Mouse (Mus musculus): ENCODE data around the gene Clptm1l.

Gene Clptm1l

DNA sequence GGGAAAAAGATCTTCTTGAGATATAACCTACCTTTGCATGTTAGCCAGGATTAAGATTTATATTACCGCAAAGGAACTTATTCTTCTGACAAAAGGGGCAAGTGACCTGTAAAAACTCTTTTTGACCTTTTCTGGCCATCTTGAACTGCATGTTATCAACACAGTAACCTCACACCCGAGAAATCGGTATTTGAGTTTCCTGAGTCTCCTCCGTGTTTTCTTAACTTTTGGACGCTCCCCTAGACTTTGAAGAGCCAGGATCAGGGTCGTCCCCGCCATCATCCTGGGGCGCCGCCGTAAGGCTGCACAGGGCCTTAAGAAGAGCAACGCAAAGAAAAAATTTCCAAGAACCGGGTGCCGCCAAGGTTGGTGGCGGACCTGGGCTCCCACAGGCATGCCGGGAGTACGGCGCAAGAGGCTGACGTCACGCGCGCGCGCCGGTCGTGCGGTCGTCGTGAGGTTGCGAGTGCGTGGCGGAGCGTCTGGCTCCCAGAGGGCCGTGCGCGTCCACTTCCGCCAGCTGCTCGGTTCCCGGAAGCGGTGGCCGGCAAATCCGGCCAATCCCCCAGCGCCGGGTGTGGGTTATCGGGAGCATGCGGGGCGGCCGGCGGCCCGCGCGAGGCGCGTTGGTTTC is at the start of gene Clptm1l:
Clptm1l (plus strand) TSS at position 485 of the 634 bp plus-strand sequence.
- DNase-seq: peak; percentile 98 to 99

DNA sequence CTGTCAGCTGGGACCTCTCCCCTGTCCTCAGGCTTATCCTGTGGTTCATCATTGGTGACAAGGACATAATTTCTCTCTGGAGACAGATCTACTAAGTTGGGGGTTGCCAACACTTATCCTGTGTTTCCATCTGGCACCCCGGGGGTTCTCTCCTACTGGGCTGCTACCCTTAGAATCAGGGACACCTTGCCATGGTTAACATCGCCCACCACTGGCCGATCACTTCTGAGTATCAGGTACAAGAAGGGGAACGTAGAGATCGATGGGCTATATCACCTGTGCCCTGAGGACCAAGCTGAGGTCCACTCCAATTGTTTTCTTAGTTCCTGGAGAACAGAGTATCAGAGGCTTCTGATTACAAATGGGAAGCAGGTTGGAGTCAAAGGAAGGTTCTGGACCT is 39.6 kb upstream of the Clptm1l start:
- DNase-seq: no peak

DNA sequence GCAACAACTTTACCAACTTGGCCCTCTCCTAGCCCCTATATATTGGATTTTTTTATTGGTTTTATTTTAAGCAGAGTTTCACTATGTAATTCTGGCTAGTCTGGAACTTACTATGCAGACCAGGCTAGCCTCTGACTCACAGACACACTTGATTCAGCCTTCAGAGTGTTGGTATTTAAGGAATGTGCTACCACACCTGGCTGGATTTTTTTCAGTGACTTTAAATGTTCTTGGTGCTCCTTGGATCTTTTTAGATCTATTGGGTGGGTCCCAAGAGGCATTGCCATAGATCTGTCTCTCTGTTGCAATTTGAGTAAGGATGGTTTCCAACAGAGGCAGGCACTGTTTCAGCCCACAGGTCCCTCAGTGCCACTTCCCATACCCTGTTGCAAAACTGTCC is 28.8 kb upstream of the Clptm1l start:
- DNase-seq: no peak

DNA sequence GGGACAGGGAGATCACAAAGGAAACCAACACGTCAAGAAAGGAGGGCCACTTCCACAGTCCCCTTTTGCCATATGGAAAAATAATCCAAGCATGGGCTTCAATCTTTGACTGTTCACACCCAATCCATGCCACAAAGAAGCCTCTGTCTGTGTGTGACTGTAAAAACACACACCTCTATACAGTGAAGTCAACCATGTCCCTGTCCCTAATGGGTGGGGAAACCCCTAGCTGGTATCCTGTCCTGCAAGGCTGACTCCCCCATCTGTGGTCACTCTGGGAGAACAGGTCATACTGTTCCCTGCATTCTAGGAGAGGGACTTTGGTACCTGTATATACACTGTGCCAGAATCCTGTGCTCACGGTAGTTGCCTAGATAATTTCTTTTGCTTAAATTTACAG is 26.5 kb upstream of the Clptm1l start:
- no peak for DNase-seq

DNA sequence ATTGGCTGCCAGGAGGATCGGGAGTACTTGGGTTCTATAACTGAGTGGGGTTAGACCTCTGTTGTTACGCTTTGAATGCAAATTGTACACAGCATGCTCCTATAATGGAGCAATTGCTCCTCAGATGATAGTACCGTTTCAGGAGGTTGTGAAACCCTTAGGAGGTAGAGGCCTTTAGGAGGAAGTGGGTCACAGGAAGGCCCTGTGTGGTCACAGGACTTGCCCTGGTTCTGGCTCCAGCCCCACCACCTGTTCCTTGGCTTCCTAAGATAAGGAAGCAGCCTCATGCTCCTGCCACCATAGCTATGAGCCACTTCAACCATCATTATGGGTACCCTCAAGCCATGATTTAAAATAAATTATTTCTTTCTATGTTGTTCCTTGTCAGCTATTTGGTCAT is 12.3 kb upstream of the Clptm1l start:
- DNase-seq: no peak

DNA sequence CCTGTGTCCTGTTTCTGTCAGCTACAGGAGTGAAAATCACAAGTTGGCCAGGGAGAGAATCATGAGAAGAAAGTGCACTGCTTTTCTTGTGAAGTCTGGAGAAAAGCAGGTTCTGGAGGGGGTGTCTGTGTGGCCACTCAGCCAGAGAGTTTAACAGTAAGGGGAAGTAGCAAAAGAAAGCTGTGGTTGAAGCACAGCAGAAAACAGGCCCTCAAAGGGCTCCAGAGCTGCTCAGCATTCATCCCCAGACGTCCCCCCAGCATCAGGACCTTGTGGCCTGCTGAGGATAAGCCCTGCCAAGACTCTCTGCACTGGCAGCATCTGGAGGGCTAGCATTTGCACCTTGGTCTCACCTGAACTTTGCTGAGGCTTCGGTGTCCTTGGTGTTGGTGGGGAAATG is 11.3 kb upstream of the Clptm1l start:
- no peak for DNase-seq

DNA sequence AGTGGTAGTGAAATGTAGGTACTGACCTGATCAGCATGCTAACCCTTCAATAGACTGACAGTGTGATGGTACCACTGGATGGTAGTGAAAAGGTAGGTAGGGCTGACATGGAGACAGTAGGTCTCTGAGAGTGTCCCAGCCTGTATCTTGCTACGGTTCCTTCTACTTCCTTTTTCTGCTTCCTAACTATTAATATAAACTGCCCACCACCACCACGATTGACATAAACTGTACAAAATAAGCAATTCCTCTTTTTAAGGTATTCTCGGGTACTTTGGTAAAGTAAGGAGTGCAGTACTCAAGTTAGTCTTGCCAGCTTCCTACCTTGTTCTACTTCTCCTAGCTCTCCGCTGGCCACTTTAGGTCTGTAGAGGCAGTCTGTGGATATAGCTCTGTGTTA is 7.5 kb upstream of the Clptm1l start:
- no peak for DNase-seq

DNA sequence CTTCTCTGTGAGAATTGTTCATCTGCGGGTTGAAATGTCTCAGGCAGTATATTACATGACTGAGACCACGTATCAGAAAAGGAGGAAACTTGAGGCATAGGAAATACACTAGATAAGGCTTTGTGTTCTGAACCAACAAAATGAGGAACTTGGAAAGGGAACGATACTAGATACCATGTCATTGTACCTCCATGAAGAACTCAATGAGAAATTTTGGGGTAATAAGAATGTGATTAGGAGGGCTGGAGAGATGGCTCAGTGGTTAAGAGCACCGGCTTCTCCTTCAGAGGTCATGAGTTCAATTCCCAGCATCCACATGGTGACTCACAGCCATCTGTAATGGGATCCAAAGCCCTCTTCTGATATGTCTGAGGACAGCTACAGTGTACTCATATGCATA is 3.6 kb upstream of the Clptm1l start:
- DNase-seq: no peak

DNA sequence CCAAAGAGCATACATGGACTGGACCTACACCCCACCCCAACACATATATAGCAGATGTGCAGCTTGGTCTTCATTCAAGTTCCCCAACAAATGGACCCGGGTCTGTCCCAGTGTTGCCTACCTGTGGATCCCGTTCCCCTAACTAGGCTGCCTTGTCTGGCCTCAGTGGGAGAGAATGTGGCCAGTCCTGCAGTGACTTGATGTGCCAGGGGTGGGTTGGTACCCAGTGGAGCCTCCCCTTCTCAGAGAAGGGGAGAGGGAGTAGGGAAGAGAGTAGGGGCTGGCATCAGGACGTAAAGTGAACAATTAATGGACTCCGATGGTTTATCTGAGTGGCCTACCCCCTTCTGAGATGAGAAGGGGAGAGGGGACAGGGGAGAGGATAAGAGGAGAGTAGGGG is 760 bp upstream of the Clptm1l start:
- DNase-seq: no peak

DNA sequence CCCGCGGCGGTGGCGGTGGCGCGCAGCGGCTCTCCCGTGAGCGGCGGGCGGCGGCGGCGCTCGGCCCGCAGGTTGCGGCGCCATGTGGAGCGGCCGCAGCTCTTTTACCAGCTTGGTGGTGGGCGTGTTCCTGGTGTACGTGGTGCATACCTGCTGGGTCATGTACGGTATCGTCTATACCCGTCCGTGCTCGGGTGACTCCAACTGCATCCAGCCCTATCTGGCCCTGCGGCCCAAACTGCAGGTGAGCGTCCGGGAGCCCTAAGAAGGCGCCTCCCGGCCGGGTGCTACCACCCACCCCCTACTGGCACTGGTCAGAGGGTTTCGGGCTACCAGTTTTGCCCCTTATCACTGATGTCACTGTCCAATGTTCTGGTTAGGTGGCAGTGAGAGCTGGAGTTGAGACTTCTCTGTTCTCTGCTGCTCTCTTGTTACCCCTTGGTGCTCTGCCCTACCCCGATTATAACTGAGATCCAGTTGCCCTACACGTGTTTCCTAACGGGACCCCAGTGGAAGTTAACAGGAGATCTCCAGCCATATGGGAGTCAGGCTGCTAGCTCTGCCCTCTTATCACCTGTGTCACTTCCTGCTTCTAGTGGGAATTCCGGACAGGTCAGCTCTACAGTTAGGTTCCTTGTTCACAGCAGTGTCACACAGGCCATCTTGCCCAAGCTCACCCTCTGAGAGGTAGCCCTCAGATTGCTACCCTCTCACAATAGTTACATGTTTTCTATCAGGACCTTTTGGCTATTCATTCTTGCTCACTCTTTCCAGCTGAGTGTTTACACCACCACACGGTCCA is 551 bp downstream of the Clptm1l start:
- peak; percentile 8 to 9 for DNase-seq

DNA sequence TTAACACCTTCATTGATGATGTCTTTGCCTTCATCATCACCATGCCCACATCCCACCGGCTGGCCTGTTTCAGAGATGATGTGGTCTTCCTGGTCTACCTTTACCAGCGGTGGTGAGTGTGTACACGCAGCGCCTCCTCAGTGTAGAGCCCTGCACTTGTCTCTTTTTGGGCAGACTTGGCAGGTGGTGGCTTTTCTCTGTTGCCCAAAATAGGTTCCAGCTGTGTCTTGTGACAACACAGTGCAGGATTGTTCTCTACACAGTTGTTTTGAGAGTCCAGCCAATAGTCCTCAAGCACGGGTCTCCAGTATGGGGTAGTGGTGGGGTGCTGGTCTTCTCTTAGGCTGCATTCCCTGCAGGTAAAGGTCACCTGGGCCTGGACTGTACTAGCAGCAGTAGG is 14.6 kb downstream of the Clptm1l start:
- no peak for DNase-seq

DNA sequence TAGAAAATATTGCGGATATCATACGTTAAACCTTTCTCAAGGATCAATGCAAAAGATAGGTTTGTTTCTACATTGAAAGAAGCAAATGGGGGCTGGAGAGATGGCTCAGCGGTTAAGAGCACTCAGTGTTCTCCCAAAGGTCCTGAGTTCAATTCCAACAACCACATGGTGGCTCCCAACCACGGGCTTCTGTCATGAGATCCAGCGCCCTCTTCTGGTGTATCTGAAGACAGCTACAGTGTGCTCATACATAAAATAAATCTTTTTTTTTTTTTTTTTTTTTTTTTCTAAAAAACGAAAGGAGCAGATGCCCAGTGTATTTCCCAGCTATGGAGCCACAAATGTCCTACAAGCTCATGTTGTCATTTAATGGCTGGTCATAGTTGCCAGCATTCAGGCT is 16.8 kb downstream of the Clptm1l start:
- peak in 1 of 2 experiments; percentile 19 for DNase-seq

DNA sequence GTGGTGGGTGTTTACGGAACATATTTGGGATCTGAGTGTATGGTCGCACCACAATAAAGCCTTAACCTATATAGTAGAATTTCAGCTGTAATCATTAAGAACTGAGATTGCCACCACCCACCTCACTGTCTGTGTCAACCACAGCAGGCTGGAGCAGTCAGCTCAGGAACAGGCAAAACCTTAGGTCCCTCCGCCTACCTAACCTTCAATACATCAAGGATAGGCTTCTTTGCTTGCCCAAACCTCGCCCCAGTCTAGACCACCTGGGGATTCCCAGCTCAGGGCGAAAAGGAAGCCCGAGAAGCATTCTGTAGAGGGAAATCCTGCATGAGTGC is 22.6 kb downstream of the Clptm1l start:
- no peak for DNase-seq

DNA sequence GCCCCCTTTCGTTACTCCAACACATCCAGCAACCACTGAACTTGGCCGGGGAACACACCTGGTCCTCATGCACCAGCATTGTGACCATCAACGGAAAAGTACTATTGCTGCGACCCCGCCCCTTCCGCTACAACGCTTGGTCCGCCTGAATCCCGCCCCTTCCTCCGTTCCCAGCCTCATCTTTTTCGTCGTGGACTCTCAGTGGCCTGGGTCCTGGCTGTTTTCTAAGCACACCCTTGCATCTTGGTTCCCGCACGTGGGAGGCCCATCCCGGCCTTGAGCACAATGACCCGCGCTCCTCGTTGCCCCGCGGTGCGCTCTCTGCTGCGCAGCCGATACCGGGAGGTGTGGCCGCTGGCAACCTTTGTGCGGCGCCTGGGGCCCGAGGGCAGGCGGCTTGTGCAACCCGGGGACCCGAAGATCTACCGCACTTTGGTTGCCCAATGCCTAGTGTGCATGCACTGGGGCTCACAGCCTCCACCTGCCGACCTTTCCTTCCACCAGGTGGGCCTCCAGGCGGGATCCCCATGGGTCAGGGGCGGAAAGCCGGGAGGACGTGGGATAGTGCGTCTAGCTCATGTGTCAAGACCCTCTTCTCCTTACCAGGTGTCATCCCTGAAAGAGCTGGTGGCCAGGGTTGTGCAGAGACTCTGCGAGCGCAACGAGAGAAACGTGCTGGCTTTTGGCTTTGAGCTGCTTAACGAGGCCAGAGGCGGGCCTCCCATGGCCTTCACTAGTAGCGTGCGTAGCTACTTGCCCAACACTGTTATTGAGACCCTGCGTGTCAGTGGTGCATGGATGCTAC is 23.1 kb downstream of the Clptm1l start, which contains the start of gene Tert:
Tert (plus strand) TSS at position 167 of the 805 bp plus-strand sequence.
- peak; percentile 57 to 78 for DNase-seq

DNA sequence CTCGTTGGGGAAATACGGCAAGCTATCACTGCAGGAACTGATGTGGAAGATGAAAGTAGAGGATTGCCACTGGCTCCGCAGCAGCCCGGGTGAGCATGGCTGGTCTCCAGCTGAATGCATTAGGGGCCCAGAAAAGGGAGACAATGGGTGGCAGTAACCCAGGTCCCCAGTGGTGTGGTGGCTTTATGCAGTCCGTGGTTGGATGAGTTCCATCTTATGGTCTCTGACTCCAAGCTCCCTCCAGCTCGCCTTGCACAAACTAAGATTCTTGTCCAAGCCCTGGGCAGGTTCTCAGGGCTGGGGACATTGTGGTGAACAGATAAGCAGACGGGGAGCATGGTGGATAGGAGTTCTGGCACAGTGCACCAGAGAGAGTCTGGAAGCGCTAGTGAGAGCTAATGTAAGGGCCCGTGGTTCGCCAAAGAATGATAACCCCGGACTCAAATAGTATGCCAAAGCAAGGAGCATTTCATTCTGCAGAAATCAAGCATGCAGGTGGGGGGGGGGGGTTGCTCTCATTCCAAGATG is 24.8 kb downstream of the Clptm1l start:
- no peak for DNase-seq

DNA sequence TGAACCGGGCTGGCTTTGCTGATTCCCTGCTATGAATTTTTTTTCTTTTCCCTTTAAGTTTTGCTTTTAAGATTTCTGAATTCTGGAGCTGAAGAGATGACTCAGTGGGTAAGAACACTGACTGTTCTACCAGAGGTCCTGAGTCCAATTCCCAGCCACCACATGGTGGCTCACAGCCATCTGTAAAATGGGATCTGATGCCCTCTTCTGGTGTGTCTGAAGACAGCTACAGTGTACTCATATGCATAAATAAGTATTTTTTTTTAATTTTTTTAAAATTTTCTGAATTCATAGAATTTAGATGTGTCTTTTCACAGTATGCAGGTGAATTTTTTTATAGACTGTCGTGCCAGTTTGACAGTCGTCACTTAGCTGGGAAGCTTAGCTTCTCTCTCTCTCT is 28.0 kb downstream of the Clptm1l start:
- no peak for DNase-seq

DNA sequence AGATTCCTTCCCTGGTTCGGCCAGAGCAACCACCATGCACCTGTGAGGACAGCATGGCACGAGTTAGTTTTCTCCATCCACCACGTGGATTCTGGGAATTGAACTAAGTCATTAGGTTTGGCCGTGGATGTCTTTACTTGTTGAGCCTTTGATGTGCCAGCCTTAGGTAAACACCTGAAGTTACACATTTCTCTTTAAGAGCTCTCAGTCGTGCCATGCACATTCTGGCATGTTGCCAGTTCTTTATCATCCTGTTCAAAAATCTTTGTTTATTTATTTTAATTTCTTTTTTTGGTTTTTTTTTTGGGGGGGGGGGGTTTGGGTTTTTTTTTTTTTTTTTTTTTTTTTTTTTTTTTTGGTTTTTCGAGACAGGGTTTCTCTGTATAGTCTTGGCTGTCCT is 34.0 kb downstream of the Clptm1l start:
- no peak for DNase-seq

DNA sequence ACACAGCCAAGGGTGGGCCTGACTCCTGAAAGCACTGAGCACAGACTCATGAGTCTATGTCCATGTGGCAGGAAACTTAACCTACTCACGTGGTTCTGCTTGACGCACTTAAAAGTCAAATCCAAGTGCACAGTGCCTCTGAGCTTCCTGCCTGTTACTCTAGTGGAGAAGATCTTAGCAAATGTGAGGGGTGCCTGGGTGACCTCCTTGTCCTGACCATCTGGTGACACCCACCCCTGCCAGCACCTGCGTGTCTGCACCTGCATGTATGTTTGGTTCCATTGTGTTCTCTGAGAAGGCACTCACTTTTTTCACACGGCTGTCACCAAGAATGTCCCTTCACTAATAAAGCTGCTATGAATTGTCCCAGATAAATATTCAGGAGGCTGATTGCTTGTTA is 37.5 kb downstream of the Clptm1l start:
- no peak for DNase-seq

DNA sequence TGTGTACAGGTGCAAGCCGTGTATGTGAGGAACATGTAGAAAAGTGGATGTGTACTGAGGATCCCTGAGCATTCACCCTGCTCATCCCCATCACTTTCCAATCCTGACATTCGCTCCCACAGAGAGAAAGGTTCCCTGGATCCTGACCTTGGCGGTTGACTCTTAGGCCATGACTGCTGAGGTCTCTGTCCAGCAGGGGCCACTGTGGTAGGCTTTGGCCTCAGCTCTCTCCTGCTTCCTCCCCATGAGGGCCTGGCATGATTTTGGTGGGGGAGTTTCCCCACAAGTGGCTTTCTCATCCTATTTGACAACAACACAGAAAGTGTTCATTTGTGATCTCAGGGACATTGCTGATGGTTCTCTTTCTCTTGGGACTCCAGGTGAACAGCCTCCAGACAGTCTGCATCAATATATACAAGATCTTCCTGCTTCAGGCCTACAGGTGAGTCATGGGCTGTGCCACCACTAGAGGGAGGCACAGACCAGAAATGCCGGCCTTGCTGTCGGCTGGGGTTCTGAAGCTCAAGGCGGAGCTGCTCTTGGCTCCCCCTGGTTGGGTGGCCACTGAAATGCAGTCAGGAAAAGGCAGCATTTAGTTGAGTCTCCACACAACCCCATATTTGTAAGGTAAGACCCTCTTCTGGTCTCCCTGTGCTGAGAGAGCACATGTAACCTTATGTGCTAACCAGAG is 42.7 kb downstream of the Clptm1l start:
- peak; percentile 68 to 84 for DNase-seq

DNA sequence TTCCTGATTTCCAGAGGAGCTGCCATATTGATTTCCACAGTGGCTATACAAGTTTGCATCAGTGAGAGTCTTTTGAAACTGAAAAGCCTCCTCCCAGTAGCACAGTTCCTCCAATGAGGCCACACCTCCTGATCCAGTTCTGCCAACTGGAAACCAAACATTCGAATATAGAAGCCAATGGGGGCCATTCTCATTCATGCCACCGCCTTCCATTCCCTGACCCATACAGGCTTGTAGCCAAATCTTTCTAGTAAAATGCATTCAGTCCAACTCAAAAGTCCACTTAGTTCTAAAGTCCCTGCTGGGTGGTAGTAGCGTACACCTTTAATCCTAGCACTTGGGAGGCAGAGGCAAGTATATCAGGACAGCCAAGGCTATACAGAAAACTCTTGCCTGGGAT is 49.5 kb downstream of the Clptm1l start:
- peak in 1 of 2 experiments; percentile 53 for DNase-seq

DNA sequence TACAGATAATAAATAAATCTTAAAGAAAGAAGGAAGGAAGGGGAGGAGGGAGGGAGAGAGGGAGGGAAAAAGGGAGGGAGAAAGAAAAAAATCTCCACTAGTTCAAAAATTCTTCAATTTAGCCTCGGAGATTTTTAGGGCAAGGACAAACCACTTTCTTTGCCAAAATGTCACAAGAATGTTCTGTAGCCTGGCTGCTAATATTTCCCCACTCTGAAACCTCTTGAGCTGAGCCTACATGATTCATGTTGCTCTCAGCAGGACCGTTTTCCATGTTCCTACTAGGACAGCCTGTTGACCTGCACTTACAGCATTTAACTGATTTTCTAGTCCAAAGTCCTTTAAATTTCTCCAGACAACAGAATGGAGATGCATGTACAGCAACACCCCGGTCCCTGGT is 51.2 kb downstream of the Clptm1l start:
- DNase-seq: no peak

DNA sequence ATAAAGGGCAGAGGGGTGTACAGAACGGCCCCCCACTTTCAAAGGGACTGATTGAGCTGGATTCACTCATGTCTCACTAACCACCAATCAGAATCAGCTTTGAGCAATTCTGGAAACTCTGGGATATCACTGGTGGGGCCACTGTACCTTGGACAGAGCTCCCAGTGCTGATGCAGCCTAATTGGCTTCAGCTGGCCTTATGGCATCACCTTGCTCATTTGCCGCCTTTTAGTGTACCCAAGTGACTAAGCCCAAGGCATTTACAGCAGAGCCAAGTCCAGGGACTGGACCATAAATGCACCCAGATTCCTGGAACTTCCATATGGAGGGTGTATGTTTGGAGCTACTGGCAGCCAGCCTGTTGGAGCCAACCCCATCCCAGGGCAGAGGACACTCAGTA is 55.1 kb downstream of the Clptm1l start:
- DNase-seq: no peak

DNA sequence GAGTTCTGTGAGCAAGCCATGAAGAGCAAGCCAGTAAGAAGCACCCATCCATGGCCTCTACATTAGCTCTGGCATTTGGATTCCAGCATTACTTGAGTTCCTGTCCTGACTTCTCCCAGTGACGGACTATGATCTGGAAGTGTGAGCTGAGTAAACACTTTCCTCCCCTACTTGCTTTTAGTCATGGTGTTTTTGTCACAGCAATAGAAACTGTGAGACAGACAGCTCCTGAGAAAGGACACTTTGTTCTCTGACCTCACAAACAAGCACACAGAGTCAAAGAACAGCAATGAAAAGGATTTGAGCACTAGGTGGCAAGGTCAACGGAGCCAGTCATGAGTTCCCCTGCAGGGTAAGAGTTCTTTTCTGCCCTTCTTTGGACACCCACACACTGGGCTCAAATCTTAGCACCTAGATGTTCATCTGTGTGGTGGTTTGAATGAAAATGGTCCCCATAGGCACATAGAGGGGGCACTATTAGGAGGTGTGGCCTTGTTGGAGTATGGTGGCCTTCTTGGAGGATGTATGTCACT is 56.4 kb downstream of the Clptm1l start:
- DNase-seq: peak; percentile 48 to 69
